Mouse (Mus musculus) granulocyte monocyte progenitor cell, adult 5-6 weeks (primary cell): ENCODE results near the gene Stk35. TPM values are rescaled to one million over a fixed set of nuclear protein-coding genes. Genes with fewer than 3 reads are reported as not detected.
"Not testable (repeated sequence)": the region's sequence is repeated elsewhere in the genome, so short reads cannot be mapped to it uniquely, and the experiment has no call there.

Experiments
- ATAC-seq: replicated peaks from 2 replicates; pipeline ENCODE4 v1.8.0; 2016; ENCODE audit warnings: mild to moderate bottlenecking, moderate TSS enrichment, inconsistent platforms; ENCODE audit not compliant: poor library complexity, severe bottlenecking
- total RNA-seq, 2 experiments: library from RNA; stranded (forward) in 1 of 2; stranded (reverse) in 1 of 2; fragments of 200-712, 200-1000 nt in 1 of 2; fragments of >200 nt in 1 of 2; fragmentation: Nextera tagmentation in 1 of 2; gene quantifications; 2 replicates each; pipeline ENCODE4 v1.2.3; 2014 to 2017

The Stk35 gene
- total RNA-seq, 2 experiments from 2014 or later: 9.1 to 19.3 TPM

- no peak for ATAC-seq
These were observed 33.9 kb downstream of the Stk35 start for GRCm38 (mm10) chr2:129834221-129834620.

DNA sequence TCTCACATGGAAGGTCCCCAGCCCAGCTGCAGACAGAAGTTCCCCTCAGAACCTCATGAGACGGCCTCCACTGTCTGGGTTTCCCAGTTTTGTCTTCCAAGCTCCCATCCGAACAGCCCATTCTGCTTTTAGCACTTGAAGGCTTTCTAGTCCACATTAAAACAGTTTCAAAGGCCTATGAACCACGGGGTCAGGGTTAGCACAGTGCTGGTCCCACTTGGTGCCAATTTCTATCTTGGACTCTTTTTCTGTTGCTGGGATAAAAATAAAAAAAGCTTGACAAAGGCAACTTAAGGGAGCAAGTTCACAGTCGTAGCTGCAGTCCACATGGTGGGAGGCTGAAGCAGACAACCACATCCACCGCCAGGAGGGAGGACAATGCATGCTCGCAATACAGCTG is 34.6 kb downstream of the Stk35 start:
- no peak for ATAC-seq

DNA sequence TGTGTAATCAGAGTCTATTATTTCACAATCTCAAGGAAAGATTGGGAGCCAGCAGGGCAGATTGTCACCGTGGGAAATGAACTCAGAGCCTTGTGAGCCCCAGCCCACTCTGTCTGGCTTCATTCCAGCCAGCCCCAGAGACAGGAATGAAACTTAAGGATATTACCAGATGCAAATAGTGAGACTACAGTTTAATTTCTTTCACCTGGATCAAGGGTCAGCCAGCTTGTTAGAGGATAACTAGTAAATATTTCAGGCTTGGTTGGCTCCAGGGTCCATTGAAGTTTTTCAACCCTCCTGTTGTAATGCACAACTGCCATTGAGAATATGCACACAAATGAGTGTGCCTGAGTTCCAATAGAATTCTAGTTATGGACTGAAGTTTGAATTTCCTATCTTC is 36.6 kb downstream of the Stk35 start:
- no peak for ATAC-seq

- ATAC-seq: no peak
These were observed 38.0 kb downstream of the Stk35 start for GRCm38 (mm10) chr2:129838321-129838720.

DNA sequence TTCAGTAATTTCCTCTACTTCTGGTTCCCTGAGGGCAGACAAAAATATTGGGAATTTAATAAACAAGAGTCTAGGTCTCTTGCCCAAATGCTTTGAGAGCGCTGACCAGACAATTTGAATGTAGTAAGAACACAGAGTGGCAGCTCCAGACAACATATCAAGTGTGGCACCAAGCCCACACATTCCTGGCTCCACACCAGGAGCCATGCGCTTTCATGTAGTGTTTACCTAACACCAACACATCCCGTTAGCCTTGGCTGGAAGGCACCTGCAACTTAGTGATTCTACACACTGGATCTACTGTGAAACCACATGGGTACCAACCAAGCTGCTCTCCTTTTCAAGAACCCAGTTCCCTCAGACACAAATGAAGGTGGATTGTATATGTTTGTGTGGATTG is 45.5 kb downstream of the Stk35 start:
- no peak for ATAC-seq

DNA sequence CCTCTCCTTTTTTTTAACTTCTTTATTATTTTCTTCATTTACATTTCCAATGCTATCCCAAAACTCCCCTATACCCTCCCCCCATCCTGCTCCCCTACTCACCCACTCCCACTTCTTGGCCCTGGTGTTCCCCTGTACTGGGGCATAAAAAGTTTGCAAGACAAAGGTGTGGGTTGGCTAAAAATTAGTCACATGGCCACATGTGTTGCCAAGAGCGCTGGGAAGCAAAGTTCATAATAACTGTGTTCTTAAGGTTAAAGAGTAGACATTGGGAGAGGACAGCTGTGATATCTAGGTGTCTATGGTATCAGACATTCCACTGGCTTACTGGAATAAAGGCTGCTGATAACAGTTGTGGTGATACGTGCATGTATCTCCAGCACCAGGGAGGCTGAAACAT is 46.2 kb downstream of the Stk35 start:
- ATAC-seq: no peak

- not testable (repeated sequence) for ATAC-seq
These were observed 48.8 kb downstream of the Stk35 start for GRCm38 (mm10) chr2:129849078-129849477.

GRCm38 (mm10) chr2:129851512-129851911 is 51.2 kb downstream of the Stk35 start:
- no peak for ATAC-seq

GRCm38 (mm10) chr2:129863256-129863655 is 62.9 kb downstream of the Stk35 start:
- ATAC-seq: no peak

GRCm38 (mm10) chr2:129864958-129865357 is 64.6 kb downstream of the Stk35 start:
- no peak for ATAC-seq

DNA sequence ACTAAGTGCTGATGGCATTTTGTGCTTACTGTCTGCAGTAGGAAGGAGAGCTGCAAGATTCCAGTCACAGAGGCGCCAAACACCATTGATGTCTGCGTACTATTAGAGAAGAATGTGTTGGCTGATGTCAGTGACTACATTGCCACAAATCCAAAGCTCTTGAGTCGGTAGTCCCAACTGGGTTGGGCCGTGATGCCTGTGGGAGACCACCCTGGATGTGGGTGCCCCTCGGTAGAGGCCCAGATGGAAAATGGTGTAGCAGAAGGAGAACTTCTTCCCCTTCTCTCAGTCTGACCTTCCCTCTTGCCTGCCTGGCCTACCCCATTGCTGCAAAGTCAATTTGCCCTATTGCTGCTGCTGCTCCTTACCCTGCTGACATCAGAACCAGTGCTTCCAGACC is 68.8 kb downstream of the Stk35 start:
- ATAC-seq: no peak

DNA sequence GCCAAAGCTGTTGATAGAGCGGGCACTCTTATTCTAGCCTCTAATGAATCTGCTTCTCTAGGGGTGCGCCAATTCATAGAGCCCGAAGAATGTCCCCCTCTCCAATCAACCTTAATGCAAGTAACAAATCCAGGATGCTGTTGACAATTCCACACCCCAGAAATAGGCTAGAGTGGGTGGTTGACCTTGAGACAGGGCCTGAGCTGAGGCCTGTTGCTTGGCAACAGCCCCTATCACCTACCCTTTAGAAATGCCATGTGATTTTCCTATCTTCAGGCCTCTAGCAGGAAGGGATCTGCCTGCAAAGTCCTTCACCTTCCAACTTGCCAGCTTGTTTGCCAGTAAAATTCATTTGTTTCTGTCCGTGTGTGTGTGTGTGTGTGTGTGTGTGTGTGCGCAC is 70.9 kb downstream of the Stk35 start:
- ATAC-seq: no peak

DNA sequence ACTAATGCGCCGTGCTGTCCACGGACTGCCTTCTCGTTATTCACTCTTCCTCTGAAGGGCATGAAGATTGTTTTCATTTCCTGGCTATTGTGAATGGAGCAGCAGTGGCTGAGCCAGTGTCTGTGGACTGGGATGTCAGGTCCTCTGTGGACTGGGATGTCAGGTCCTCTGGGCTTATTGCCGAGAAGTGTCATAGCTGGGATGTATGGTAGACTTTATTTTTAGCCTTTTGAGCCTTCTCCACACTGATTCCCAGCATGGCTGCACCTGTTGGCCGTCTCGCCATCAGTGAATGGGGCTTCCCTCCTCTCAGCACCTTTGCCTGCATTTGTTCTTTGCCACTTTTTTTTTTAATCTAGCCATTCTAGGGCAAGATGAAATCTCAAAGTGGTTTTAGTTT is 71.8 kb downstream of the Stk35 start:
- ATAC-seq: no peak

- peak; percentile 78 for ATAC-seq
These were observed 73.2 kb downstream of the Stk35 start for GRCm38 (mm10) chr2:129873489-129873888.

DNA sequence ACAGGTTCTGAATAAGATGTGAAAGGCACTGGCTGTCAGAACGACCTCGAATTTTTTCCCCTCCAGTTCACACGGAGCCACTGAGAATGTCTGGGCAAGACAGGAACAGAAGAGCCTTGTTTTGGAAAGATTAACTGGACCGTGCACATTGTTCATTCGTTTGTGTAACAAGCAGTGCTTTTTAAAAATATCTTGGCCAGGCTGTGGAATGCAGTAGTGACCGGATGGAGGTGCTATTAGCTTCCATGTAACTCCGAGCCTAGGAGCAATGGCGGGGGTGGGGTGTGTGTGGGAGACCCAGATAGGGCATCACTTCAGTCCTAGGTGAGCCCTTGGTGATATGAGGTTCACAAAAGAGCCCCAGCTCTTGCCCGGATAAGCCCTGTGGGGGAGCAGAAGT is 73.8 kb downstream of the Stk35 start:
- ATAC-seq: no peak

DNA sequence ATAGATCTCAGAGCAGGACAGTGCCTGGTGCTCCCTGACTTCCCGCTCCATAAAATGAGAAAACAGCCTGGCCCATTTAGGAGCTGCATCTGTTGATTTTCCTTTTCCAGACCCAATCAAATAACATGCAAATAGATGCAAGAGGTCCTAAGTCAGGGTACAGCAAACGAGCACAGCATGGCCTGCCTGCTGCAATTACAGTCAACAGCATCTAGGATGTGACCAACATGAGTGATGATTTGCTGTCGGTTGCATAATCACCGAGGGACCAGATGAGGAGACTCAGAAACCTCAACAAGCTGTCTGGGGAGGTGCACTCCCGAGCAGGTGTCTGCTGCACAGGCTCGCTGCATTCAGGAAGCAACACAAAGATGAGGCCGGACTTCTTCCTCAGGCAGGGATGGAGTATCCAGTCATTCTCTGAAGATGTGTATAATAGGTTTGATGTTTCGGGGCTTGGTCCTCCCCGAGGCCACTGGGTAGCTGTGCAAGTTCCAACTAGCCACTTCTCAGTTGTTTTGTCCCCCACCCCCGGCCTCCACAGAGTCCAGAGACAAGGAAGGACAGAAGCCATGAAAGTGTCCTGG is 74.3 kb downstream of the Stk35 start:
- no peak for ATAC-seq

GRCm38 (mm10) chr2:129876935-129877334 is 76.6 kb downstream of the Stk35 start:
- no peak for ATAC-seq

DNA sequence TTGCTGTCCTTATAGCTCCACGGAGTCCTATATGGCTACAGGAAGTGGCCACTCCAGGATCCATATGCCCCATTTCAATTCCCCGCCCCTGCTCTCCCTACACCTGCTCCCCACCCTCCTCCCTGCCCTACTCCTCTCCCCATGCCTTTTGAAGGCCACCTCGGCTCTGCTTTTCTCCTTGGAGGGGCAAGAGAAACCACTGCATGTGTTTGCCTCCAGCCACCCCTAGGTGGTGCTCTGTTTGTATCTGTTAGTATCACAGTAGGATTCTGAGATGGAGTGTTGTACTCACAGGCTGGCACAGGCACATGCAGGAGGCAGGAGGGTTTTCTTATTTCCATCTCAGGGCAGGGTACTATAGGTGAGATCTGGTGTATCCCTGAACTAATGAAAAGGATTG is 79.5 kb downstream of the Stk35 start:
- peak; percentile 74 for ATAC-seq

GRCm38 (mm10) chr2:129880226-129880625 is 79.9 kb downstream of the Stk35 start:
- no peak for ATAC-seq

DNA sequence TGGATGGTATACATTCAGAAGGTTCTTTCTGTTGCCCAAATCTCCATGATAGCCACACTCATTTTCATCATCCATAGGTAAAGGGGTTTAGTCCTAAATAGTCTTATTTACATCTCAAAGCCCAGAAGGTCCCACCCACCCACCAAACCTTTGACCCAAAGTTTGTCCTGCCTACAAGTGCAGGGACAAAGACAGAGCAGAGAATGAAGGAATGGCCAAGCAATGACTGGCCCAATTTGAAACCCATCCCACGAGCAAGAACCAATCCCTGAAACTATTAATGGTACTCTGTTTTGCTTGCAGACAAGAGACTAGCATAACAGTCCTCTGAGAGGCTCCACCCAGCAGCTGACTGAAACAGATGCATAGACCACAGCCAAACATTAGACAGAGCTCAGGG is 81.6 kb downstream of the Stk35 start:
- ATAC-seq: no peak
